Mouse (Mus musculus) midbrain, embryonic 12.5 days (tissue): ENCODE results near the gene Cep295nl. TPM values are rescaled to one million over a fixed set of nuclear protein-coding genes. Genes with fewer than 3 reads are reported as not detected.

Source experiments
- ATAC-seq: fragments of 200-750 bp; cut with Nextera tagmentation; 2 replicates; pipeline ENCODE4 v1.8.0; 2017; ENCODE audit warnings: low read depth, moderate TSS enrichment, moderate library complexity; ENCODE audit not compliant: low FRiP score
- H3K27ac ChIP-seq: fragments of 300-500 bp; sonication (generic); replicated peaks from 2 replicates; pipeline ENCODE4 v1.5.1; 2016; ENCODE audit warnings: mild to moderate bottlenecking
- H3K27me3 ChIP-seq: fragments of 300-500 bp; sonication (generic); 2 replicates; pipeline ENCODE4 v1.6.1; 2016; ENCODE audit warnings: mild to moderate bottlenecking
- H3K36me3 ChIP-seq: fragments of 300-500 bp; sonication (generic); 2 replicates; pipeline ENCODE4 v1.6.1; 2016
- H3K4me1 ChIP-seq: fragments of 300-500 bp; sonication (generic); 2 replicates; pipeline ENCODE4 v1.6.1; 2016
- H3K4me2 ChIP-seq: fragments of 300-500 bp; sonication (generic); replicated peaks from 2 replicates; pipeline ENCODE4 v1.6.1; 2016; ENCODE audit warnings: mild to moderate bottlenecking, moderate library complexity
- H3K4me3 ChIP-seq: fragments of 300-500 bp; sonication (generic); 2 replicates; pipeline ENCODE4 v1.5.1; 2016; ENCODE audit warnings: mild to moderate bottlenecking
- H3K9ac ChIP-seq: fragments of 300-500 bp; sonication (generic); replicated peaks from 2 replicates; pipeline ENCODE4 v1.6.1; 2016; ENCODE audit warnings: mild to moderate bottlenecking, moderate library complexity
- H3K9me3 ChIP-seq: fragments of 300-500 bp; sonication (generic); 2 replicates; pipeline ENCODE4 v1.6.1; 2016; ENCODE audit warnings: mild to moderate bottlenecking
- WGBS: fragments of 180-500 bp; shearing (Covaris S2); methylation state at CpG from one replicate; pipeline ENCODE4 v1.1.7; 2016; 5-methylcytosine and 5-hydroxymethylcytosine counted together
- polyA plus RNA-seq: library from polyadenylated mRNA; unstranded; fragments of >200 nt; fragmentation: Nextera tagmentation; extraction: Ambion mirVana; gene quantifications from 2 replicates; pipeline ENCODE4 v1.2.1, GENCODE M21; 2016

The Cep295nl gene
- polyA plus RNA-seq, 1 experiment from 2014 or later: 0.40 TPM

GRCm38 (mm10) chr11:118289037-118289511 is 53.2 kb downstream of the Cep295nl start:
- Histone ChIP-seq H3K4me3 (peak overlapping the region; percentile 71), H3K27me3 (no peaks in the 10 kb centered on the region), H3K9me3 (no peaks in the 10 kb centered on the region), H3K4me1 (peaks cover 26% of the 10 kb centered on the region), H3K4me2 (peak overlapping the region; percentile 92), H3K36me3 (peaks cover 24% of the 10 kb centered on the region), H3K27ac (no peak overlapping the region), H3K9ac (peak overlapping the region; percentile 78)
- ATAC-seq: no peak
- 1% methylated on average over 16 of the region's 16 CpGs for WGBS

DNA sequence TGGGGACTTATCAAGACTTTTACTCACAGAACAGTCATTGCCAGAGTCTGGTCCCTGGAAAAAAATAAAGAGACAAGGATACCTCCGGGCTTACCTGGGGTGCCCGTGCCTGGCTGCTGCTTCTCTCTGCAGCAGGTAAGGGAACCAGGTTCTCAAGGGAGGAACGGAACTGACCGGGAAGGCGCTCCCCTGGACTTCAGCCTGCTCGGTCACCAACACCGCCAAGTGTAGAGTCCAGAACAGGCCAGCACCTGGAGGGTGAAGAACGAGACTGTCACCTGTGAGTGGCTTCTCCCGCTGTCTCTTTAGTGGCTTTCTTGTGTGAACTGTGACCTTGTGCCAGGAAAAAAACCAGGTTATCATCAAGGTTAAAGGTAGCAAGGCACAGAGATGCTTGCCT is 54.7 kb downstream of the Cep295nl start:
- Histone ChIP-seq H3K4me1 (peaks cover 22% of the 10 kb centered on the region), H3K9ac (no peak overlapping the region; the same call in 1 of the 2 replicates), H3K4me3 (no peak overlapping the region), H3K36me3 (peaks cover 38% of the 10 kb centered on the region), H3K4me2 (no peak overlapping the region), H3K27me3 (no peaks in the 10 kb centered on the region), H3K27ac (no peak overlapping the region), H3K9me3 (no peaks in the 10 kb centered on the region)
- no peak for ATAC-seq
- whole genome bisulfite sequencing: 95% methylated on average over 9 of the region's 9 CpGs

GRCm38 (mm10) chr11:118286434-118286833 is 55.9 kb downstream of the Cep295nl start:
- no peak for ATAC-seq
- H3K4me1 ChIP-seq: peaks cover 22% of the 10 kb centered on the region
- H3K27ac ChIP-seq: no peak overlapping the region
- H3K4me3 ChIP-seq: no peak overlapping the region
- no peaks in the 10 kb centered on the region for H3K27me3 ChIP-seq
- H3K9ac ChIP-seq: no peak overlapping the region
- no peak overlapping the region for H3K4me2 ChIP-seq
- H3K9me3 ChIP-seq: no peaks in the 10 kb centered on the region
- H3K36me3 ChIP-seq: peaks cover 49% of the 10 kb centered on the region
- WGBS: 94% methylated on average over 9 of the region's 9 CpGs

DNA sequence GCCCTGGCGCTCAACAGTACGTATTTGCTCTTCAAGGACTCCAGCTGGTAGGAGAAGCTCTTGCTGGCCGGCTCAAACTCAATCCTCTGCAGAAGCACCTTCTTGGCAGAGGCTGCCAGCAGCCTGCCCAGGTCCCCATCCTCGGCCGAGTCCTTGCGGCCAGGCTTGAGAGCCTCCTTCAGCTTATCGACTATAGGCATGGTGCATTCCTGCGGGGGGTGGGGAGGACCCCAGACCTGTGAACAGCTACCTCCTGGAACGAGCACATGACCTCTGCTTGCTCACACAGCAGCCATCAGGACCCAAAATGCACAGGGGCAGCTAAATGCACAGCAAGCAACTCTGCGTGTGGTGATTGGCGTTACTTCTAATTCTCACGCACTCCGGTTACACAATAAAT is 56.5 kb downstream of the Cep295nl start:
- 93% methylated on average over 13 of the region's 13 CpGs for WGBS
- no peak for ATAC-seq
- Histone ChIP-seq H3K9ac (no peak overlapping the region), H3K27ac (no peak overlapping the region), H3K27me3 (no peaks in the 10 kb centered on the region), H3K4me1 (peaks cover 19% of the 10 kb centered on the region), H3K4me2 (no peak overlapping the region), H3K4me3 (no peak overlapping the region), H3K36me3 (peaks cover 53% of the 10 kb centered on the region), H3K9me3 (no peaks in the 10 kb centered on the region)

Other genes starting within 250 kb of the Cep295nl start
- 0.26 and 0.37 TPM in 2 replicates for gene Dnah17, start 211.9 kb downstream of the Cep295nl start, polyA plus RNA-seq
- 28.3 and 28.5 TPM in 2 replicates for gene Cyth1, start 93.9 kb downstream of the Cep295nl start, polyA plus RNA-seq
- 17.6 and 20.8 TPM in 2 replicates for gene Usp36, start 52.3 kb downstream of the Cep295nl start, polyA plus RNA-seq
- gene Timp2, start 13.2 kb upstream of the Cep295nl start, polyA plus RNA-seq: 49.4 and 50.3 TPM in 2 replicates
- 1.7 and 1.8 TPM in 2 replicates for gene Lgals3bp, start 59.6 kb upstream of the Cep295nl start, polyA plus RNA-seq
- 29.3 and 30.9 TPM in 2 replicates for gene Cant1, start 76.6 kb upstream of the Cep295nl start, polyA plus RNA-seq
- gene C1qtnf1, start 85.7 kb upstream of the Cep295nl start, polyA plus RNA-seq: 2.7 and 3.3 TPM in 2 replicates
- gene Engase, start 134.3 kb upstream of the Cep295nl start, polyA plus RNA-seq: 6.9 and 7.3 TPM in 2 replicates